33 mouse cellular contexts compared by ENCODE assay signal in genomic region chr4:120580894-120581293, GRCm38 (mm10). TPM values are rescaled to one million over a fixed set of nuclear protein-coding genes. Genes with fewer than 3 reads are reported as not detected.
DNase-seq lines count a peak whose midpoint lies in the region; ATAC-seq and TF ChIP-seq lines count a peak whose summit lies in the region.
"Had no signal": no experiment of that assay in that cellular context is flagged by ENCODE, and none has a peak within 500 bp of the region (broad histone marks: within the 10 kb centered on the region; RNA-seq: fewer than 3 reads in every experiment).

No protein-coding gene starts in this region.

- no peaks in the 10 kb centered on the region for H3K9me3 ChIP-seq in midbrain, embryonic 11.5 days (ENCODE audit: control insufficient read depth, low read length)
- no peaks in the 10 kb centered on the region for H3K9me3 ChIP-seq in midbrain, embryonic 14.5 days (ENCODE audit: control insufficient read depth, low read length)
- H3K9me3 ChIP-seq in liver, embryonic 11.5 days (ENCODE audit: control insufficient read depth, low read length) = no peaks in the 10 kb centered on the region
- H3K9me3 ChIP-seq in liver, embryonic 14.5 days (ENCODE audit: control insufficient read depth, low read length) = no peaks in the 10 kb centered on the region
- H3K9me3 ChIP-seq: embryonic facial prominence, embryonic 10.5 days; embryonic facial prominence, embryonic 13.5 days; forebrain, embryonic 12.5 days; forebrain, embryonic 15.5 days; heart, embryonic 10.5 days; heart, embryonic 13.5 days had no signal

- no peak overlapping the region for H3K4me2 ChIP-seq in midbrain, embryonic 11.5 days
- no peak overlapping the region for H3K4me2 ChIP-seq in midbrain, embryonic 14.5 days (ENCODE audit: low read length)
- no peak overlapping the region for H3K4me2 ChIP-seq in liver, embryonic 11.5 days
- no peak overlapping the region for H3K4me2 ChIP-seq in liver, embryonic 14.5 days (ENCODE audit: low read depth)
- H3K4me2 ChIP-seq: embryonic facial prominence, embryonic 13.5 days; forebrain, embryonic 12.5 days; forebrain, embryonic 15.5 days; heart, embryonic 13.5 days; hindbrain, embryonic 14.5 days had no signal

- no peaks in the 10 kb centered on the region for H3K36me3 ChIP-seq in midbrain, embryonic 11.5 days (ENCODE audit: control insufficient read depth, insufficient read depth, low read length)
- no peaks in the 10 kb centered on the region for H3K36me3 ChIP-seq in midbrain, embryonic 14.5 days (ENCODE audit: control insufficient read depth, insufficient read depth, low read length)
- H3K36me3 ChIP-seq in liver, embryonic 11.5 days (ENCODE audit: control insufficient read depth, insufficient read depth, low read length) = no peaks in the 10 kb centered on the region
- H3K36me3 ChIP-seq in liver, embryonic 14.5 days (replicated peaks; ENCODE audit: control insufficient read depth, insufficient read depth, low read depth) = no peaks in the 10 kb centered on the region
- H3K36me3 ChIP-seq: embryonic facial prominence, embryonic 10.5 days; embryonic facial prominence, embryonic 13.5 days; forebrain, embryonic 12.5 days; forebrain, embryonic 15.5 days; G1E; heart, embryonic 10.5 days; heart, embryonic 13.5 days had no signal

- peaks cover 3% of the 10 kb centered on the region; the same call in 1 of the 2 replicates for H3K4me1 ChIP-seq in midbrain, embryonic 11.5 days (ENCODE audit: control insufficient read depth, insufficient read depth, low read length)
- H3K4me1 ChIP-seq in midbrain, embryonic 14.5 days (ENCODE audit: control insufficient read depth, insufficient read depth, low read length) = no peaks in the 10 kb centered on the region
- no peaks in the 10 kb centered on the region for H3K4me1 ChIP-seq in liver, embryonic 11.5 days (replicated peaks; ENCODE audit: control insufficient read depth, insufficient read depth, low read length)
- peaks cover 4 to 9% of the 10 kb centered on the region in 2 experiments; a peak in 3 of 4 replicates for H3K4me1 ChIP-seq in liver, embryonic 14.5 days (replicated peaks; ENCODE audit: control insufficient read depth in 2 of 2, insufficient read depth in 2 of 2, low read length in 1 of 2)
- H3K4me1 ChIP-seq: embryonic facial prominence, embryonic 10.5 days; embryonic facial prominence, embryonic 13.5 days; forebrain, embryonic 12.5 days; forebrain, embryonic 15.5 days; heart, embryonic 10.5 days; heart, embryonic 13.5 days had no signal

- WGBS in midbrain, embryonic 11.5 days = 77% methylated on average over 5 of the region's 5 CpGs
- 85% methylated on average over 5 of the region's 5 CpGs for WGBS in midbrain, embryonic 14.5 days
- 43% methylated on average over 5 of the region's 5 CpGs for WGBS in liver, embryonic 11.5 days
- 18% methylated on average over 5 of the region's 5 CpGs for WGBS in liver, embryonic 14.5 days (ENCODE audit: insufficient replicate concordance)

- peak; percentile 23 for DNase-seq in midbrain, embryonic 11.5 days (ENCODE audit: low spot score, missing footprints)
- no peak for DNase-seq in midbrain, embryonic 14.5 days
- DNase-seq in liver, embryonic 11.5 days (ENCODE audit: low spot score) = no peak
- no peak for DNase-seq in liver, embryonic 14.5 days (ENCODE audit: low read depth in 3 of 3, low spot score in 3 of 3)
- DNase-seq in ovary, adult 18-20 months (ENCODE audit: low spot score) = no peak
- no peak for DNase-seq in lung, postnatal 14 days
- no peak for DNase-seq in cerebellum, postnatal 14 days
- DNase-seq: adrenal gland, adult 2 months; adrenal gland, postnatal 25 days; B cell, adult 2 months; cerebellum, adult 11 months; cerebellum, adult 2 months; cerebellum, adult 9-11 months; cerebellum, postnatal 36 days; embryo, embryonic 11 days; gastrocnemius, postnatal 36 days; heart, adult 2 months; heart, postnatal 14 days; heart, postnatal 4 days had no signal

- H3K27me3 ChIP-seq in midbrain, embryonic 11.5 days (ENCODE audit: control insufficient read depth, insufficient read depth, low read length) = no peaks in the 10 kb centered on the region
- H3K27me3 ChIP-seq in midbrain, embryonic 14.5 days (ENCODE audit: control insufficient read depth, insufficient read depth, low read length) = no peaks in the 10 kb centered on the region
- no peaks in the 10 kb centered on the region for H3K27me3 ChIP-seq in liver, embryonic 11.5 days (replicated peaks; ENCODE audit: control insufficient read depth, insufficient read depth, low read length)
- H3K27me3 ChIP-seq in liver, embryonic 14.5 days (ENCODE audit: control insufficient read depth, insufficient read depth, low read length) = no peaks in the 10 kb centered on the region; the same call in 1 of the 2 replicates
- H3K27me3 ChIP-seq: embryonic facial prominence, embryonic 13.5 days; forebrain, embryonic 12.5 days; forebrain, embryonic 15.5 days had no signal

- no peak for ATAC-seq in midbrain, embryonic 11.5 days (ENCODE audit: low FRiP score)
- no peak for ATAC-seq in midbrain, embryonic 14.5 days (ENCODE audit: low FRiP score, low TSS enrichment)
- peak; percentile 89 for ATAC-seq in liver, embryonic 11.5 days (replicated peaks; ENCODE audit: low FRiP score)
- ATAC-seq in liver, embryonic 14.5 days (ENCODE audit: insufficient read depth) = peak; percentile 69; the same call in 1 of the 2 replicates
- ATAC-seq: forebrain, embryonic 15.5 days; hindbrain, postnatal 0 days had no signal

- no peak overlapping the region for H3K9ac ChIP-seq in midbrain, embryonic 11.5 days (ENCODE audit: low read length)
- no peak overlapping the region for H3K9ac ChIP-seq in midbrain, embryonic 14.5 days (replicated peaks; ENCODE audit: low read length)
- no peak overlapping the region for H3K9ac ChIP-seq in liver, embryonic 11.5 days (ENCODE audit: low read depth, low read length)
- H3K9ac ChIP-seq in liver, embryonic 14.5 days (replicated peaks) = no peak overlapping the region
- H3K9ac ChIP-seq: embryonic facial prominence, embryonic 13.5 days; forebrain, embryonic 12.5 days; forebrain, embryonic 15.5 days; heart, embryonic 13.5 days; hindbrain, embryonic 14.5 days had no signal

- TF ChIP-seq EP300 in liver, embryonic 14.5 days (IDR thresholded peaks at IDR 0.05; ENCODE audit: low read depth) = no peak

- no peak for TF ChIP-seq CTCF in liver, embryonic 14.5 days (IDR thresholded peaks at IDR 0.05; ENCODE audit: low read depth)

- H3K27ac ChIP-seq in midbrain, embryonic 11.5 days (ENCODE audit: low read depth, low read length) = no peak overlapping the region
- H3K27ac ChIP-seq in midbrain, embryonic 14.5 days (replicated peaks; ENCODE audit: low read depth, low read length) = no peak overlapping the region
- H3K27ac ChIP-seq in liver, embryonic 11.5 days (ENCODE audit: low read depth, low read length) = no peak overlapping the region
- no peak overlapping the region for H3K27ac ChIP-seq in liver, embryonic 14.5 days
- H3K27ac ChIP-seq: embryonic facial prominence, embryonic 10.5 days; embryonic facial prominence, embryonic 13.5 days; forebrain, embryonic 12.5 days; forebrain, embryonic 15.5 days; heart, adult 2 months; heart, embryonic 10.5 days; heart, embryonic 13.5 days; hindbrain, embryonic 14.5 days; hindbrain, postnatal 0 days had no signal

- no peak overlapping the region for H3K4me3 ChIP-seq in midbrain, embryonic 11.5 days (ENCODE audit: low read depth, low read length)
- no peak overlapping the region for H3K4me3 ChIP-seq in midbrain, embryonic 14.5 days (replicated peaks; ENCODE audit: low read depth, low read length)
- no peak overlapping the region for H3K4me3 ChIP-seq in liver, embryonic 11.5 days (ENCODE audit: low read depth, low read length)
- H3K4me3 ChIP-seq in liver, embryonic 14.5 days (ENCODE audit: insufficient read depth in 1 of 2, low read depth in 2 of 2, low read length in 2 of 2) = no peak overlapping the region
- H3K4me3 ChIP-seq: embryonic facial prominence, embryonic 10.5 days; embryonic facial prominence, embryonic 13.5 days; erythroblast, embryonic 14.5 days; forebrain, embryonic 12.5 days; forebrain, embryonic 15.5 days; heart, adult 2 months; heart, embryonic 10.5 days; heart, embryonic 13.5 days had no signal

RNA-seq across cellular contexts. Expression of gene Gm8439, which starts 7.7 kb away (rescaled TPM):
- polyA plus RNA-seq in midbrain, embryonic 11.5 days (2014; fragmentation: Nextera tagmentation; extraction: Ambion mirVana) = not detected in 2 replicates
- not detected in 2 replicates for polyA plus RNA-seq in midbrain, embryonic 14.5 days (2014; fragmentation: Nextera tagmentation; extraction: Ambion mirVana)
- not detected in 2 replicates for polyA plus RNA-seq in liver, embryonic 11.5 days (2014; fragmentation: Nextera tagmentation; extraction: Ambion mirVana)
- polyA plus RNA-seq in liver, embryonic 14.5 days (2012; rRNA removed) = not detected in 2 replicates
- polyA plus RNA-seq in liver, embryonic 14.5 days (2014; fragmentation: Nextera tagmentation; extraction: Ambion mirVana) = not detected in 2 replicates
- polyA plus RNA-seq: adrenal gland, adult 2 months; brain, embryonic 14.5 days; cerebellum, adult 2 months; cortical plate, adult 2 months; embryonic facial prominence, embryonic 10.5 days; embryonic facial prominence, embryonic 13.5 days; erythroblast, embryonic 14.5 days; forebrain, embryonic 12.5 days; forebrain, embryonic 15.5 days; G1E; heart, adult 2 months; heart, embryonic 16.5 days; hindbrain, embryonic 11.5 days; hindbrain, embryonic 14.5 days; hindbrain, postnatal 0 days had no signal

RNA-seq across cellular contexts. Expression of gene Ctps, which starts 10.8 kb away (rescaled TPM):
- 132 and 134 TPM in 2 replicates for polyA plus RNA-seq in midbrain, embryonic 11.5 days (2014; fragmentation: Nextera tagmentation; extraction: Ambion mirVana)
- polyA plus RNA-seq in midbrain, embryonic 14.5 days (2014; fragmentation: Nextera tagmentation; extraction: Ambion mirVana) = 77.0 and 95.2 TPM in 2 replicates
- 102 and 116 TPM in 2 replicates for polyA plus RNA-seq in liver, embryonic 11.5 days (2014; fragmentation: Nextera tagmentation; extraction: Ambion mirVana)
- 13.4 and 18.9 TPM in 2 replicates for polyA plus RNA-seq in liver, embryonic 14.5 days (2012; rRNA removed)
- 32.9 and 36.0 TPM in 2 replicates for polyA plus RNA-seq in liver, embryonic 14.5 days (2014; fragmentation: Nextera tagmentation; extraction: Ambion mirVana)

RNA-seq across cellular contexts. Expression of gene Slfnl1, which starts 48.9 kb away (rescaled TPM):
- not detected in 2 replicates for polyA plus RNA-seq in midbrain, embryonic 11.5 days (2014; fragmentation: Nextera tagmentation; extraction: Ambion mirVana)
- polyA plus RNA-seq in midbrain, embryonic 14.5 days (2014; fragmentation: Nextera tagmentation; extraction: Ambion mirVana) = not detected in 2 replicates
- polyA plus RNA-seq in liver, embryonic 11.5 days (2014; fragmentation: Nextera tagmentation; extraction: Ambion mirVana) = 0.10 TPM in 1 of 2 replicates, not detected in the other
- not detected in 2 replicates for polyA plus RNA-seq in liver, embryonic 14.5 days (2012; rRNA removed)
- polyA plus RNA-seq in liver, embryonic 14.5 days (2014; fragmentation: Nextera tagmentation; extraction: Ambion mirVana) = not detected in 2 replicates
- polyA plus RNA-seq: embryonic facial prominence, embryonic 10.5 days; embryonic facial prominence, embryonic 13.5 days; erythroblast, embryonic 14.5 days; forebrain, embryonic 12.5 days; forebrain, embryonic 15.5 days; G1E; hindbrain, embryonic 14.5 days; hindbrain, postnatal 0 days had no signal

Comparison
In these comparisons a context has a peak if more than half of its experiments do, and no peak if none do; other contexts are left out.
1. ATAC-seq: peak in liver, embryonic 11.5 days (single experiment) and liver, embryonic 14.5 days (single experiment); none in midbrain, embryonic 11.5 days (single experiment) and midbrain, embryonic 14.5 days (single experiment).